Mouse (Mus musculus): ENCODE results near the gene Olfr1177-ps.

Gene Olfr1177-ps

GRCm38 (mm10) chr2:88346392-88346791, at the start of gene Olfr1177-ps:
Olfr1177-ps (minus strand) TSS chr2:88346492.
- no peak for DNase-seq (ENCODE audit: low spot score in 2 of 2)

- no peak for DNase-seq (ENCODE audit: low spot score in 2 of 2)
Measured at GRCm38 (mm10) chr2:88386762-88387161, 40.5 kb upstream of the Olfr1177-ps start, which contains the start of gene Olfr1178. Olfr1178 (plus strand) TSS chr2:88387062.

- DNase-seq (ENCODE audit: low spot score in 2 of 2) = no peak
Measured at GRCm38 (mm10) chr2:88356304-88356703, 10.0 kb upstream of the Olfr1177-ps start.

GRCm38 (mm10) chr2:88336421-88336820, 9.9 kb downstream of the Olfr1177-ps start, which contains the start of gene Olfr1176:
Olfr1176 (plus strand) TSS chr2:88336721.
- DNase-seq (ENCODE audit: low spot score in 2 of 2) = no peak

GRCm38 (mm10) chr2:88327115-88327514, 19.2 kb downstream of the Olfr1177-ps start, which contains the start of gene Olfr1175-ps:
Olfr1175-ps (minus strand) TSS chr2:88327215.
- DNase-seq (ENCODE audit: low spot score in 2 of 2) = no peak

- DNase-seq (ENCODE audit: low spot score in 2 of 2) = no peak
Measured at GRCm38 (mm10) chr2:88315035-88315434, 31.3 kb downstream of the Olfr1177-ps start, which contains the start of gene Olfr1174-ps. Olfr1174-ps (minus strand) TSS chr2:88315135.
